Mouse (Mus musculus) right cerebral cortex, postnatal 10 days (tissue): ENCODE measurements around the gene Aox2.
"Not testable (repeated sequence)": the region's sequence is repeated elsewhere in the genome, so short reads cannot be mapped to it uniquely, and the experiment has no call there.

Experiments used
- DNase-seq, 2 experiments: peaks; one replicate each; pipeline ENCODE4 v3.0.0; 2021; ENCODE audit warnings: low spot score in 2 of 2

Gene Aox2

DNA sequence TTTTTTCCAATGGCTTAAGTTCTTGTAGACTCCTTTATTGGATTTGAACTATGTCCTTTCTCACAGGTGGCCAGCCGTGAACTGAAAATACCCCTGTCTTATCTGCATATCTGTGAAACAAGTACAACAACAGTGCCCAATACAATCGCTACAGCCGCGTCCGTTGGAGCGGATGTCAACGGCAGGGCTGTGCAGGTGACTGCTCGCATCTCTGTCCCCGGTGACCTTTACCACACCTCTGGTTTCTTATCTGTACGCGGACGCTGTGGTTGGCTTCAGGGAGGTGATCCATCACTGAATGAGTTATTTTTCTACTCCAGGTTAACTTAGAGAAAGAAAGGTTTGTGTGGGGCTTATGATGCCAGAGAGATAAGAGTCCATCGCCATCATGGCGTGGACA lies 68.0 kb downstream of the Aox2 start:
- no peak for DNase-seq

GRCm38 (mm10) chr1:58348712-58349111 lies 70.6 kb downstream of the Aox2 start:
- DNase-seq, result no peak

DNA sequence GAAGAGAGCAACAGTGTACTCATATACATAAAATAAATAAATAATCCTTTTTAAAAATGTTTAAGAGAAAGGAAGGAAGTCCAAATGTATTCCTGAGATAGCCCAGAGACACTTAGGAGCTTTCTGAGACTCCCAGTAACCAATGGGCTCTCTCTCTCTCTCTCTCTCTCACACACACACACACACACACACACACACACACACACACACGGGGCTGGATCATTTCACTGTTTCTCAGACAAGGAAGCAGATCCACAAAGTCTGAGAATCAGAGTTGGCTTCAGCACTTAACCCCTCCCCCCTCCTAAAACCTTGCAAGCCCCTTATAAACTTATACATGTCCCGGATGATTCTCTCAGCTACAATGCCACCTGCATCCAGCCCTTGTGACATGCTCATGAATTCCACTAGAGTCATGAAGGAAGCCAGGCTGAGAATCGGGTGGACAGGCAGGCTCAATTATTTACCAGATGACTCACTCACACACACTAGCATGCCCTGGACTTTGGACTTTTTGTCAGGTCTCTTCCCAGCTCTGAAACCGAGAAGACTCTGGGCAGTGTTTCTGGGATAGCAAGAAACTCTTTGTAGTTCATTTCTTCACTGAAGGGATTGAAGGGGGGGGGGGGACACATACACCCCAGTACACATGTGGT lies 75.2 kb downstream of the Aox2 start:
- DNase-seq, result no peak

- DNase-seq, result peak; percentile 45 to 47
Measured at GRCm38 (mm10) chr1:58358958-58359901, 81.1 kb downstream of the Aox2 start.

DNA sequence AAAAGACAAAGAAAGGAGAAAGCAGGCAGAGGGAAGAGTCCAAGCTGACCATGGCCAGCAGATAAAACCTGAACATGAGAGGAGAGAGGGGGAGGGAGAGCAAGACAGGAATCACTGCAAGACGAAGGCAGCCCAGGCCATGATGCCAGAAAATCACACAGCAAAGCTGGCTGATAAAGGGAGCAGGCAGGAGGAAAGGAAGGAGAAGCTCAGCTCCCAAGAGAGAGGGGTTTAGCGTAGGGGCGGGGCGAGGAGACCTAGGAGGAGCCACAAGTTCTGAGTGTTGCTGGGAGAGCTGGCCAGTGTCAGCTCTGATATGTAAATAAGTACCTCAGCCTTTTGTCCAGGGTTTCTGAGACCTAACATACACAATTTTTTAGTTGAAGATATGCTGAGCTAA lies 84.2 kb downstream of the Aox2 start:
- DNase-seq, result no peak

GRCm38 (mm10) chr1:58364551-58364950 lies 86.4 kb downstream of the Aox2 start:
- DNase-seq, result no peak

DNA sequence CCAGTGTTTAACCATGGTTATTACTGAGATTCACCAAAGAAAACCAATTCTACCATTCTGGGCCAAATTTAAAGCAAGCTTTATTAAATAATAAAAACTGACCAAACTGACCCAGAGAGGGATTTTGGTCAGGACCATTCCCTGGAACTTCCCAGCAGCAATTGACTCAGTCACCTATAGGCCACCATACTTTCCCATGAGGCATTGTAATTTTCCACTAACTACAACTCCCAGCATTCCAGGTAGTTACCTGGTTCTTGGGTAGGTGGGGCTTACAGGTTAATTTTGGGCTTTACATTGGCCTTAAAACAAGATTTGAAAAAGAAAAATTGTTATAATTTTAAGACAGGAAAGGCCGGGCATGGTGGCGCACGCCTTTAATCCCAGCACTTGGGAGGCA lies 87.7 kb downstream of the Aox2 start:
- DNase-seq, result no peak

DNA sequence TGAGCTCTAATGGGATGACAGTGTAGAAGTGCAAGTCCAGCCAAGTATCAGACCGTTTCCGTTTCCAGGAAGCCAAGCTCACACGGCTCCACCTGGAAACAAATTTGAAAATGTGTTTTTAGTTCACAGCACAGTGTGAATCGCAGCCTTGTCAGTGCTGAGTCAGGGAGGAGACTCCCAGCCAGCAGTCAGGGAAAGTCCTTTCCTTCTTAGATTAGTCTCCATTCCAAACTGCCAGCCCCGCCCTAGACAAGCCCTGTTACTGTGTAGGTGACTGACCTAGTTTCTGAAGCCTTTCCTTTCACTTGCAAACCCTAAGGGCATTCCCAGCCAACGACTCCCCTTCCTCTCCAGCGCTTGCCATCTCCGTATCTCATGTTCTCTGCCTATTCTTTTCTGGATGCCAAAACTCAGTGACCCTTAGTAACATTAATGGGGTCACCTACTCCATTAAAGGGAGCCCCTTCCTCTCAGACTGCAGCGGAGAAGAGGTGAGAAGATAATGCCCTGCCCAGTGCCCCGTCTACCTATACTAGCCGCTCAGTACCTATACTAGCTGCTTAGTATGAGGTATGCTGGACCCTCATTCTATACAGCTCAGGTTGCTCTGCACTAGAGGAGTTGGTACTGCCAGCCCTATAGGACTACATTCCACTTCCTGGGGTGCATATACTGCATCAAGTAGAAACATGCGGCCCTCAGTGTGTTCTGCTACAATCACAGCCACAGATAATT lies 88.8 kb downstream of the Aox2 start:
- DNase-seq, result no peak

GRCm38 (mm10) chr1:58369716-58370115 lies 91.6 kb downstream of the Aox2 start:
- no peak for DNase-seq

- DNase-seq, result not testable (repeated sequence)
Measured at GRCm38 (mm10) chr1:58374266-58374665, 96.1 kb downstream of the Aox2 start.

DNA sequence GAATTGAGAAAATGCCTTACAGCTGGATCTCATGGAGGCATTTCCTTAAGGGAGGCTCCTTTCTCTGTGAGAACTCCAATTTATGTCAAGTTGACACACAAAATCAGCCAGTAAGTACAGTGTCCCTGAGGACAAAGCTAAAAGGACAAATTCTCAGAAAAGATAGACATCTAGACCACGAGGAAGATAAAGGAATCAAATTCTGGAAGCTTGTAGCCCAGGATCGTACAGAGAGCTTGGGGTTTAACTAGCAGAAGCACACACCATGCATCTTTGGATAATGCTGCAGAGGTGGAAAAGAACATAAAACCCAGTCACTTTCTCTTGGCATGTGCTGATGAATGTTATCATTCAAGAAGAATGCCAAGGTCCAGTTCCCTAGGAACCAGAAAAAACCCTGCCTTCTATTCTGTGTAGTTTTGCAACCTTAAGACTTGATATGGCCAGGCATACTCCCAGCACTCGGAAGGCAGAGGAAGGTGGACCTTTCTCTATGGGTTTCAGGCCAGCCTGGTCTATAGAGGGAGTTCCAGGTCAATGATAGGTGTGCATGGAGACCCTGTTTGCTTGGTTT lies 97.5 kb downstream of the Aox2 start:
- no peak for DNase-seq

DNA sequence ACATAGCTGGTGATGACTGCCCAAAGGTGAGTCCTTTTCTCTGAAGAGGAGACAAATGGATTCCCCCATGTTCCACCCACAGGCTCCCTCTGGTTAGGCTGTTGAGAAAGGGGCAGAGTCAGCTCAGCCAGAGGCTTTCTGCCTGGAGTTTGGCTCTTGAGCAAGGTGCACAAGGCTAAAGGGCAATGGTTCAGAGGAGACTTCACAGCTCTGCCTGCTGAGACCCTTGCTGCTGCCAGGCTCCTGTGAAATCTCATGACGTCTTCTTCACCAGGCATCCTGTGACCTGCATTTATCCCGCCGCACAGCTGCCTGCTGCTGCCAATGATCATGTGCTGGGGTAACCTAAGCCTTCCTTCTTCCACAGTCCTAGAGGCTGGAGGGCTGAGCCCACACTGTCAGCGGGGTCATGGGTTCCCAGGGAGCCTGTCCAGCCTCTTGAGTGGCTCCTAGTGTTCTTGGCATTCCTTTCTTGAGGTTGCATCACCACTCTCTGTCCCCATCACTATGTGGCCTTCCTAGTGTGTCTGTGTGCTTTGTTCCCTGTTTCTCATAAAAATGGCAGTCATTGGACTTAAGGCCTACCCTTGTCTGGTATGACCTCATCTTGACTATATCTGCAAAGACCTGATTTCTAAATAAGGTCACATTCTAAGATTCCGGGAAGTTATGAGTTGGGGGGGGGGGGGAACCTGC lies 104.6 kb downstream of the Aox2 start:
- DNase-seq, result no peak

DNA sequence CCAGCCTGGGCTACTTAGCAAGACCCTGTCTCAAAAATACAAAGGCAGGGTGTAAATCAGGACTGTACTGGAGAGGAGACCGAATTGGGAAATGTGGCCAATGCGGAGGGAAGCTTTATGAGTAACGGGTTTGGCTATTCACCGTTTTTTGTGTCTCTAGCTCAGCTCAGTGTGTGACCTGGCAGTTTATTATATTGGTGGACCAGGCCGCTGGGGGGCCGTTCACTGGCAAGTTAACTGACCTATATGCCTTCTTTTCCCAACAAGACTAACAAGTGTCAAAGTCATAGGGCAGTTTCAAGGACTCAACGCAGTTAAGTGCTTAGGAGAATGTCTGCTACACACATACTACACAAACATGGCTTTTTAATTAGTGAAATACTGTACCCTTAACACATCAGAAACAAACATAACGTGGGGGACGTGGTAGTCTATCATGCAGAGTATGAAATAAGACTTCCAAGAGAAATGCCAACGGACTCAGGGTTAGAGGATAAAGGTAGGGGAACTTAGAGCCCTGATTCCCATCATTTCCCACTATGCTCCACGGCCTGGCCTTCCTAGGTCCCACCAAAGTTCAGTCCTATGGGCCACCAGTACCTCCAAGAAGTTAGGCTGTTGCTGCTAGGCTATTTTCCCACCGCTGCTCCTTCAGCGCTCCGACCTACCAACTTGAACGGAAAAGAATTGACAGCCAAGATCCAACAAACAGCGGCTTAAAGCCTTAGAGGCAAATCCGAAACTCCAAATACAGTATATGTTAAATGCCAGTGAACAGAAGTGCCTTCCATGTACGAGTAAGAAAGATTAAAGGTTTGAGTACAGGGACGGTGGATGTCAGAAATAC lies 113.5 kb downstream of the Aox2 start:
- no peak for DNase-seq

GRCm38 (mm10) chr1:58392268-58392651 lies 114.1 kb downstream of the Aox2 start:
- DNase-seq, result no peak

DNA sequence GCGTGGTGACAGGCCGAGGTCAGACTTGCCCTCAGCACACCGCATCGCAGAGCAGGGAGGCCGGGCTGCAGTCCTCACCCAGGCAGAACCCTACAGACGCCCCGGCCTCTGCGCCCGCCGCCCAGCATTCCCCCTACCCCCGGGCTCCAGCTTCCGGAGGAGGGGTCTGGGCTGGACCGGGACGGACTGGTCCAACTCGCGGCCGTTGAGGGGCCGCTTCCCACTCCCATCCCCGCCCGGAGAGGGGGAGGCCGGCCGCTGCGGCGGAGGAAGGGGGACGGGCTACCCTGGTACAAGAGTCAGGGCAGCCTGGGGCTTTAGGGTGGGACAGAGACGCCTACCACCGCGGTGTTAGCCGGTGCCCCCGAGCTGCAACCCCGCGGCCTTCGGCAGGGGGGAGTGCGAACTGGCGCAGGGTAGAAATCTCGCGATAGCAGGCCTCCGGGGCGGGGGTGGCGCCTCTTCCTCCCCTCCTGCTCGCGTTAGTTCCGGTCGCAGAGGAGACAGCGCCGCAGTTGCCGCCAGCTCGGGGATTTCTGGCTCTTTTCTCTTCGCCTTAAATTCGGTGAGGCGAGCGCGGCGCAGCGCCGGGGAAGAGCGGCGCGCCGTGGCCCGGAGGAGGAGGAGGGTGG lies 114.6 kb downstream of the Aox2 start, which contains the start of gene Bzw1:
TSS of gene Bzw1 (plus strand) at position 247 of the 632 bp plus-strand sequence.
- DNase-seq, result peak; percentile 95

DNA sequence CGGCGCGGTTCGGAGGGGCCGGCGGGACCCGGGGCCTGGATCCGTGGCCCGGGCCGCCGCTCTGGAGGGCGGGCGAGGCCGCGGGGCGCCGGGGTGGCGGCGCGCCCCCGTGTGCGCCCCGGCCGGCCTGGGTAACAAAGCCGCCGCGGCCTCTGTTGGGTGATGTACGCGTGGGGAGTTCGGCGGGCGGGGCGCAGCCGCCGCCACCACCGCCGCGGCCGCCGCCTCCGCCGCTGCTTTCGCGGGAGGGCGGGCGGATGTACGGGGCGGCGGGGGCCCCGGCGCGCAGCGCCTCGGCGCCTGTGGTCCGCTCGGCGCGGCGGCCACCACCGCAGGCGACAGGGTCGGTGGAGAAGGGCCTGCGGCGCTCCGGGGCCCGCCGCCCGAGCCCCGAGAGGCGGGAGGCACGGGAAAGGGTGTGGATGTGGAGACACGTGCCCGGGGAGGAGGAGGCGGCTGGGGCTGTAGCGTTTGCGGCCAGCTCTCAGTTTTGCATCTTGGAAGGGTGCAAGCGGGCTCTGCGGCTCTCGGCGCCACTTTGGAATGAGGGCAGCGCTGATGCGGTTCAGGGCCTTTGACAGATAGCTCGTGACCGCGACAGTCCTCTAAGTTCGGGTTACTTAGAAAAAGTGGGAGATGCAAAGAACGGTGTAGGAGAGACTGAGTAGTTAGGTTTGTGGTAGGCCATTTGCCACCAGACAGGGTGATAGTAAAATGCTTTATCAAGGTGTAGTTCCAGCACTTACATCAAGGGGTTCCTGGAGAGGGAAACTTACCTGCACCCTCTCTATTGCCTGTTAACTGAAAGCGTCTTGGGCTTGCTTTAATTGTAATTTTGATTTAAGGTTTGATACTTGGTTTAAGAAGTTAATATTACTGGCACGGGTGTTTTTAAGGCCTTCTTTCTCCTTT lies 115.4 kb downstream of the Aox2 start:
- peak; percentile 51 to 68 for DNase-seq

DNA sequence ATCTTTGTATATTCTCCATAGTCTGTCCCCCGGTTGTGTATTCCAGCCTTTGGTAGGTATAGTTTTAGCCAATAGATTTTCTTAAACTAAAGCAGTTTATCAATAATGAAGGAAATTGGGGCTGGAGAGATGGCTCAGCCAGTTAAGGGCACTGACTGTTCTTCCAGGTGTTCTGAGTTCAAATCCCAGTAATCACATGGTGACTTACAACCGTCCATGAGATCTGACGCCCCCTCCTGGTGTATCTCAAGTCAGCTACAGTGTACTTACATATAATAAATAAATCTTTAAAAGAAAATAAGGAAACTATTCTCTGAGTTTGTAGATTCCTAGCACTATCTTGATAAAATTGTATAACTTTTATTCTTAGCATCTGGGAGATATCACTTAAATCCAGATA lies 117.2 kb downstream of the Aox2 start:
- DNase-seq, result no peak

- no peak for DNase-seq
Measured at GRCm38 (mm10) chr1:58396179-58396578, 118.1 kb downstream of the Aox2 start.

DNA sequence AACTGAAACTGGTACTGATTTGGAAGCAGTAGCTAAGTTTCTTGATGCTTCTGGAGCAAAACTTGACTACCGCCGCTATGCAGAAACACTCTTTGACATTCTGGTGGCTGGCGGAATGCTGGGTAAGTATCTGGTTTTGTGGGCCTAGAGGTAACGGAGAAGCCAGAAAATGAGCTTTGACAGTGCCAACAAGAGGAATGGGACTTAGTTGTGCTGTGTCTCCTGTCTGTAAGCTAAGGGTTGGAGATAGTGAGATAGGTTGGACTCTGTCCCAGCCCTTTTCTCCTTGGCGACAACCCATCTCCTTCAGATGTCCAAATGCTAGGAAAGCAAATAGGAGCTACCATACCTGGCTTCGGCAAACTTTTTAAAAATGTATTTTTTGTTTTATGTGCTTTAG lies 119.6 kb downstream of the Aox2 start:
- peak in 1 of 2 experiments; percentile 10 for DNase-seq
